Mouse (Mus musculus): ENCODE results near the gene Limd1.

DNA sequence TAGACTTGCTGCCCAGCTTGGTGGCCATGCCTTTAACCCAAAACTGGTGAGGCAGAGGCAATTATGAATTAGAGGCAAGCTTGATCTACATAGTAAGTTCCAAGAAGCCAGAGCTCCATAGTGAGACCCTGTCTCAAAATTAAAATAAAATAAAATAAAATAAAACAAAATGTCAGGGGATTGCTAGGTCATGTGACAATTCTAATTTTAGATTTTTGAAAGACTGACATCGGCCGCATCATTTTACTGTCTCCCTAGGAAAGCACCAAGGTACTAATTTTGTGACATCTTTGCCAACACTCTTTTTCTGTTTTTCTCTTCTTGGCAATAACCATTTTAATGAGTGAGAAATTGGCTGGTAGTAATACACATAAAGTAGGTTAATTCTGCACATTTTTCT is 58.1 kb downstream of the Limd1 start:
- TF ChIP-seq CTCF (IDR thresholded peaks at IDR 0.05; ENCODE audit: low read depth, low read length), result no peak
- TF ChIP-seq GATA1 (IDR thresholded peaks at IDR 0.05; ENCODE audit: borderline replicate concordance, low read length), result no peak
- TF ChIP-seq TAL1 (conservative IDR thresholded peaks at IDR 0.05; ENCODE audit: low read depth, low read length), result no peak
- TF ChIP-seq GATA2 (IDR thresholded peaks at IDR 0.05; ENCODE audit: borderline replicate concordance, low read depth, low read length), result no peak
- TF ChIP-seq POLR2AphosphoS5 (IDR thresholded peaks at IDR 0.05; ENCODE audit: insufficient replicate concordance, low read depth, low read length), result no peak

Measured in G1E (cell line).